Mouse (Mus musculus) E14TG2a.4 (cell line): Measurements from ENCODE around the gene Lfng.

Experiments
- CTCF ChIP-seq: conservative IDR thresholded peaks from 2 replicates; pipeline ENCODE4 v1.5.1; 2014; ENCODE audit warnings: low read length
- POU5F1 ChIP-seq: IDR thresholded peaks from 2 replicates; pipeline ENCODE4 v1.6.1; 2014; ENCODE audit warnings: low read length, borderline replicate concordance

DNA sequence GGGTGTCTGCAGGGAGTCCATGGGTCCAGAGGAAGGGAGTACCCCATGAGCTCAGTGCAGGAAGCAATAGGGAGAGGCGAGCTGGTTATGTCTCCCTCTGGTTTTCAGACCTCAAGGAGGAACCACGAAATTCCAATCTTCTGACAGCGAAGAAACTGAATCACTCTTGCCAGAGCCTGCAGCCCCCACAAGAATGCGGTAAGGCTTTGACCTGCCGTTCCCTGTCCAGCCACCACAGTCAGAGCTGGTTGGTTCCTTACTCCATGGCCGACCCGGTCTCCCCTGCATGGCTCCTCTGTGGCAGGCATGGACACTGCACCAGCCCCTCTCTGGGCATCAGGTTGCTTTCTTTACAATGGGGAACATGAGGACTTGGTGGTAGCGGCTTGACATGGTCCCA lies 2.7 kb upstream of the Lfng start:
- TF ChIP-seq CTCF (no peak), POU5F1 (no peak)
